Mouse (Mus musculus) layer of hippocampus, postnatal 36 days (tissue): ENCODE measurements around the gene Psmc3ip. TPM values are rescaled to one million over a fixed set of nuclear protein-coding genes. Genes with fewer than 3 reads are reported as not detected.
"Not testable (repeated sequence)": the region's sequence is repeated elsewhere in the genome, so short reads cannot be mapped to it uniquely, and the experiment has no call there.

Experiments used
- DNase-seq, 2 experiments: peaks; one replicate each; pipeline ENCODE4 v3.0.0; 2022
- total RNA-seq, 2 experiments: library from RNA; stranded (reverse); gene quantifications; 2 replicates each; pipeline ENCODE4 v1.2.3; 2021

Psmc3ip gene
- 1 to 10 TPM; 3.6 to 3.9 TPM for total RNA-seq

DNA sequence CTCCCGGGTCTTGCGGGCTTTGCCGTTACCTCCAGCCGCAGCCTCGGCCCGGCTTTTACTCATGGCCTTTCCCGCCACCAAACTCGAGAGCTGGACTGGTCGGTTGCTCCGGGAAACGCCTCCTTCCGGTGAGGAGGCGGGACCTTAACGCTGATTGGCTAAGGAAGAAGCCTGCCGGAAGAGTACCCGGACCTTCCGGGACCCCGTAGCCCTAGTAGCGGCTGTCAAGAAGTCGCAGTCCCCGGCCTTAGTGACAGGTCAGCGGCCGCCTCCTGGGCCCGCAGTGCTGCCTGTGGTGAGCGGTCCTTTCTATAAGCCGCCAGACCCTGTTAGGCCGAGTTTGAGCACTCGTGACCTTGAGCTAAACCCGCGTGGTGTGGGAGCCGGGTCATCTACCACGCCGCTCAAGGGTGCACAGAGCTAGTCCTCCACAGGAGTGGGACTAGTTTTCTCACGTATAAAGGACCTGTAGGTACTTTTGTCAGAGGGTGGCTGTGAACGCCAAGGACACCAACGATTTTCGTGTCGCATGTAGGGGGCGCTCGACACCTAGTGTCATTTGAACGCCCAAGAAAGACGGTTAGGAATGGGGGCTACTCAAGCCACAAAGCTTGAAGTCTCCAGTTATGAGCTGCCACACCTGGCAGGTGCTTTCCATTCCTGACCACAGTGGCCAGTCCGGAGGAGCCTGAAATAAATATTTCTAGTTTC lies at the start of gene Psmc3ip:
Psmc3ip (minus strand) TSS at position 123 of the 711 bp plus-strand sequence.
- peak; percentile 91 to 94 for DNase-seq

DNA sequence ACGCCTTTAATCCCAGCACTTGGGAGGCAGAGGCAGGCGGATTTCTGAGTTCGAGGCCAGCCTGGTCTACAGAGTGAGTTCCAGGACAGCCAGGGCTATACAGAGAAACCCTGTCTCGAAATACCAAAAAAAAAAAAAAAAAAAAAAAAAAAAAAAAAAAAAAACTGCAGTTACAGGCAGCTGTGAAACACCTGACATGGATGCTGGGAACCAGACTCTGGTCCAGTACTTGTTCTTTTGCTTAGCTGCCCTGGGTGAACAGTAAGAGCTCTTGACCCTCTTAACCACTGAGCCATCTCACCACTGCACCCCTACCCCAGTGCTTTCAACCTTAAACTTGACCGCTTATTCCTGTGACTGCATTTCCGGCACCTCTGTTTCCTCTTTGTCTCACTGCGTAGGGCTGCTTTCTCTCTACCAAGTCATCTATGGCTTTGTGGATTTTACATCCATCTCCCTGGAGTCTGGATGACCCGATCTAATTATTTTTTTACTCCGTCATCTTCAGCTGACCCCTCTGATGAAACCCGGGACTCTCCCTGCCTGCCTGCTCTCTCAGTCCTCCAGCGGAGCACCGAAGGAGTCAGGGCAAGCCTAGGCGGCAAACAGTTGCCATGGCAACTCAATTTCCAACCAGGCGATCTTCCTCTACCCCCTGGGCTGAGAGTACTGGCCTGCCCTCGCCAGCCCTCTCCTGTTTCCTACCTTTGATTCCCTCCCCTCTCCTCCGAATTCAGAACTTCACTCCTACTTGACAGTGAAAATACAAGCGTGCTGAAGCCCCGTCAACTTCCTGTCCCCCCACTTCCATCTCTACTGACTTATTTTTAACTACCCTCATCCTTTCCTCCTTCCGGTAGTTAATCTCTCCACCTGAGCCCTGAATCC lies 48.3 kb upstream of the Psmc3ip start:
- DNase-seq = peak in 1 of 2 experiments; percentile 38

DNA sequence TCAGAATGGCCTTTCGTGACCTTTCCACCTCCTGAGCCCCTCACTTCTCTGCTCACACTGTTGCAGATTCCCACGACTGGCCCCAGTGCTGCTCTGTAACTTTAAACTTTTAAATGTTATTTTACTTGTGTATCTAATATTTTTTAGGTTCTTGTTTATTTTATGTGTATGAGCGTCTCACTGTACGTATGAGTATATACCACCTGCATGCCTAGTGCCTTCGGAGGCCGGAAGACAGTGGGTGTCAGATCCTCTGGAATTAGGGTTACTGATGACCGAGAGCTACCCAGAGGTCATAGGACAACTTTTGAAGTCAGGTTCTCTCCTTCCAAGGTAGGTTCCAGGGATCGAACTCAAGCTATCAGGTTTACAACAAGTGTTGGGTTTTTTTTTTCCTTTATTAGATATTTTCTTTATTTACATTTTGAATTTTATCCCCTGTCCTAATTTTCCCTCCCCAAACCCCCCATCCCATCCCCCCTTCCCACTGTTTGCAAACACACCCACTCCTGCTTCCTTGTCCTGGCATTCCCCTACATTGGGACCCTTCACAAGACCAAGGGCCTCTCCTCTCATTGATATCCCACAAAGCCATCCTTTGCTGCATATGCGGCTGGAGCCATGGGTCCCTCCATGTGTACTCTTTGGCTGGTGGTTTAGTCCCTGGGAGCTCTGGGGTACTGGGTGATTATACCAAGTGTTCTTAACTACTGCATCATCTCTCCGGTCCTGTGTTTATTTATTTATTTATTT lies 47.2 kb upstream of the Psmc3ip start:
- no peak for DNase-seq

DNA sequence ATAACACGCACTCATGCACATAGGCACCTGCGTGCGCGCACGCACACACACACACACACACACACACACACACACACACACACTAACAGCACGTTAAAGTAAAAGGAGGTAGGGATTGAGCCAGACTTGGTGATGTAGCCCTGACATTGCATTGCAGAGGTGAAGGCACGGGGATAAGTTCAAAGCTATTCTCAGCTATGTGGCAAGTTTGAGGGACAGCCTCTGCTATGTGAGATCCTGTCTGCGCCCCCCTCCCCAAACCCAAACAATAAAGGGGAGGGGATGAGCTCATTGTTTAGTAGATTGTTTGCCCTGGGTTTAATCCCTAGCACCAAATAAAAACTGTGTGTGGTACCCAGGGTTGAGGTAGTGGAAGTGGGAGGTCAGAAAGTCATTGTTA lies 45.9 kb upstream of the Psmc3ip start:
- DNase-seq = no peak

DNA sequence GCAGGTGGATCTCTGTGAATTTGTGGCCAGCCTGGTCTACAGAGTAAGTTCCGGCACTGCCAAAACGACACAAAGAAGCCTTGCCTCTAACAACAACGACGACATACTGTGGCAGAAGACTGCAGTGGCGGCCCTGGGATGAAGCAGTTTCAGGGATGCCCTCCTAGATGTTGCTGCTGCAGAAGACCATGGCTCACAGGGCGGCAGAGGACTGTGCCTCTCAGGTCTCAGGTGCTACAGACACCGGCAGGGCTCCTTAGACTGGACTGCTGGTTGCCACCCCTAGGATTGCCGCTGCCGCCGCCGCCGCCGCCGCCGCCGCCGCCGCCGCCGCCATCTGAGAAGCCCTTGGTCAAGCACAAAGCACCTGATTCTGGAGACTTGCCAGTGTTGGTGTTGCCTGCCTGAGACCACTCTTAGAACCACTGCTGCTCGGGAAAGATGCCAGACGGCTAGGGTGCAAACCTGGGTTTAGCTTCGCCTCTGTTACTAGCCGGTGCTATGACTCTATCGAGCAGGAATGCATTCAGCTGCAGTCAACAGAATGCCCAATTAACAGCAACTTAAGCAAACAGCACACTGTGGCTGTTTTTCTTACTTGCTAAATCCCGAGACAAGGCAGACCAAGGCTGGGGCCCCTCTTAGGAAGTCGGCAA lies 45.1 kb upstream of the Psmc3ip start:
- DNase-seq = no peak

DNA sequence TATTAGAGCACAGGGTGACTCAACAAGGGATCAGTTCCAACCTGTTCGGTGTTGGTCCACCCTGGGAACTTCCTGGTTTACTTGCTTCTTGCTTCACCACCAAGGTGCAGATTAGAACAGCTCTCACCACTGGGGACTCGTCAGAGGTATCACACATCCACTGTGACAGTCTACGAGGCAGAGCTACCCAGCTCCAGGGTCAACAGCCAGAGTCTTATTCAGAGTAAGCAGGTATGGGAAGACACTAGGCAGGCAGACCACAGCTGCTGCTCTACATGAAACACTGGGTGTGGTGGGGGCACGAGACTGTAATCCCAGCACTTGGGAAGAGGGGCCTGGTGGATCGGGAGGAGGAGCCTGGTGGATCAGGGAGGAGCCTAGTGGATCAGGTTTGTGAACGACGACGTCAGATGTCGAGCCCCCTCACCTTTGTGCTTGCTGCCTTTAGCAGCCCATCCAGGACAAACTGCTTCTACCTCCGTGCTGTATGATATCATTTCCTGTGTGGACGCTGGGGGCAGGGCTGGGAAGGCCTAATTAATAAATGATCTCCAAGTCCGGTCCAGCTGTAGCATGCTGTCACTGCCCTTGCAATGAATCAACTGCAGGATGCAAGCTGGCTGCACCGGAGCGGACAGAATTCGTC lies 43.4 kb upstream of the Psmc3ip start:
- DNase-seq = no peak

DNA sequence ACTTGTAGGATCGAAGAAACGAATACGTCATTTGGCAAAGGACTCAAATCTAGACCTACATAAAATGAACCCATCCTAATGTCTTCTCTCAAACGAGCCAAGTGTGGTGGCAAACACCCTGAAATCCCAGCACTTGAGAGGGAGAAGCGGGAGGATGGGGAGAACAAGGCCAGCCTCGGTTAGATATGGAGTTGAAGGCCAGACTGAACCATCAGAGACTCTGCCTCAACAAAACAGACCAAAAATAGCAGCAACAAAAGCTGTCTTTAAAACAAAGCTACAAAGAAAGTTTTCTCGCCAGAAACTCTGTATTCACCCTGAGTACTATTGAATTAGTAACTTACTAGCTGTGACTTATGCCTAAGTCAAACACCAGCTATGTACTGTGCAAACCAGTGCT lies 41.8 kb upstream of the Psmc3ip start:
- DNase-seq = no peak

DNA sequence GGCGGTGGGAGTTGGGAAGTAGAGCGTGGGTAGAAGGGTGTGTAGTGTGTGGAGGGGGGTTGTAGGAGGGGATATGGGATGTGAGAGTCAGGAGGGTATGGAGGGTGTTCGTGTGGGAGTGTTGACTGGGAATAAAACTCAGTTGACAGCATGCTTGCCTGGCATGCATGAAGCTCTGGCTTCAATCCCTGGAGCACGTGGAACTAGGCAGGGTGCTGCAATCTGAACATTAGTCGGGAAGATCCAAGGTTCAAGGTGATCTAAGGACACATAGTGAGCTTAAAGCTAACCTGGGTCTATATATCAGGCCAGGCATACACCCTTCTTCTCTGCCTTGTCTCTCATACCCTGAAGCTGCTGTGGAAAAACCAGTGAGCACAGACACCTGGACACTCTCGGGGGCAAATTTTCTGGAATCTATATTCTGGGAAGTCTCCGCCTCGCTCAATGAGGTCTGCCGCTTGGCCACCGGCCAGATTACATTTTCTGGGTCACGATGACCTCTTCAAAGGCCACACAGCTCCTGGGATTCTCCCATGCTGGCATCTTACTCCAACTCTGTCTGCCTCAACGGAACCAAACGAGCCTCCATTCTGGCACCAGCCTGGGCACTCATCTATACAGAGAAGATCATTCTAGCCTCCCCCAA lies 39.1 kb upstream of the Psmc3ip start:
- DNase-seq = no peak

DNA sequence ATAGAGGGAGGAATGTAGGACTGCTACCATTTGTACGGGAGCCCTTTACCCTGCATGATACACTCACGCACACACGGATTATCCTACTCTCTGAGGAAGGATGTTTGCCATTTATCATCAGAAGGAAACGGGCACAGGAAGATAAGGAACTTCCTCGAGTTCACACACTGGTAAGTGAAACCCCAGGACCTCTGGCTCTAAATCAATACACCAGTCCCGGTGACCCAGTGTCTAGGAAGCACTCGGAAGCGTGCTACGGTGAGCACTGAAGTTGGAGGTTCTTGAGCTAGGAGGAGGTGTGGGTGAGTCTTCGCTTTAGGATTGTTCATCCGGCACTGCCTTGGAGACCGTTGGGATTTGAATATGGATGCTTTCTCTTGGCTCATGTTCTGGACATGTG lies 37.8 kb upstream of the Psmc3ip start:
- no peak for DNase-seq

DNA sequence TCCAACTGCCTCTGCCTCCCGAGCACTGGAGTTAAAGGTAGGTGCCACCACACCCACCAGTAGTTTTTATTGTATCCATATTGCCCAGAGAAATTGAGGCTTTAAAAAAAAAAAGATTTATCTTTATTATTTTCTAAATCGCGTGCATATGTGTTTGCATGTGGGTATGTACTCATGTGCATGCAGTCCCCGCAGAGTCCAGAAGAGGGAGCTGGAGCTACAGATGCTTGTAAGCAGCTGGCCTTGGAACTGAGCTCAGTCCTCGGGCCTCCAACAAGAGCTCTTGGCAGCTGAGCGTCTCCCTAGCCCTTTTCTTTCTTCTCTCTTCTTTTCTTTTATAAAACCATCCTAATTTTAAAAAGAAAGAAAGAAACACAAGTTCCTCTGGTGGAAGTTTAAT lies 36.5 kb upstream of the Psmc3ip start:
- no peak for DNase-seq

DNA sequence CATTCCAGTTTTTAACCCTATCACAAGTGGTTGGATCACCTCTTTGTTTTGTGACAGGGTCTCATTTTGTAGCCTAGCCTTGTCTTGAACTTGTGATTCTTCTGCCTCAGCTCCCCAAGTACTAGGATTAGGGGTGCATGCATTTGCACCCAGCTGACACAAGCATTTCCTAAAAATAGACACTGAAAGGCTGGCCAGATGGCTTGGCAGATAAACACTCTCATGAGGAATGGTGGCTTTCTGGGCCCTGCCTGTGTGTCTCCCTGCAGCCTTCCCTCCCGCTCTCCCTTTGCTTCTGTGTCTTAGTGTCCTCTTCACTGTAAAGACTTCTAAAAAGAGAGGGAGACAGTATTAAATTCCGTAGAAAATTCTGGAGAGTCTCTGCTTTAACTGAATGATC lies 36.0 kb upstream of the Psmc3ip start:
- DNase-seq = no peak

DNA sequence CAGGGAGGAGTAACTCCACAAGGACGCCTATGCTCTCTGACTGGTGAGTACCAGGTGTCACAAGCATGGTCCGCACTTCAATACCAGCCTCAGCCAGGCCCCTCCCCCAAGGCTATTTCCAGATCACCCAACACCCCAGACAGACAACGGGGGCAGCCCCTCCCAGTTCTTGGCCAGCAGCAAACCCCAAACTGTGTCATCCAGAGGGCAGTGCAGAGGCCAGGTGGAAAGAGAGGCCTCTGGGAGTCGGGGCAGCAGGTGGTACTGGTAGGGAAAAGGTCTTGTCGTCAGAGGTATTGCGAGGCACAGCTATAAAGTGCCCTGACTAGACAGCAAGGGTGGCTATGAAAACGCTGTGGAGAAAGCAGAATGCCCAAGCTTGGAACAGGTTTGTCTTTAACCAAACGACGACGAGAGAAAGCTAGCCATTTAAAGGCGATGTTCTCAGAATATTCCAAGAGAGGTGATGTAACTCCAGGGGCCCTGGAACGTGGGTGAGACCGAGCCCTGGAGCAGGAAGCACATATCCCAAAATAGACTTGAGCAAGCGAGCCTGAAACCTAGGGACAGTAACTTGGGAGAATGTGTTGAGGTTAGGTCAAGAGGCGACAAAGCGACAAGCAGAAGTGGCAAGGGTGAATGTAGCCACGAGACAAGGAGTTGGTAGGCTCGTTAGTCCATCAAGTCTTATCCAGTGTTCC lies 35.0 kb upstream of the Psmc3ip start:
- no peak for DNase-seq

DNA sequence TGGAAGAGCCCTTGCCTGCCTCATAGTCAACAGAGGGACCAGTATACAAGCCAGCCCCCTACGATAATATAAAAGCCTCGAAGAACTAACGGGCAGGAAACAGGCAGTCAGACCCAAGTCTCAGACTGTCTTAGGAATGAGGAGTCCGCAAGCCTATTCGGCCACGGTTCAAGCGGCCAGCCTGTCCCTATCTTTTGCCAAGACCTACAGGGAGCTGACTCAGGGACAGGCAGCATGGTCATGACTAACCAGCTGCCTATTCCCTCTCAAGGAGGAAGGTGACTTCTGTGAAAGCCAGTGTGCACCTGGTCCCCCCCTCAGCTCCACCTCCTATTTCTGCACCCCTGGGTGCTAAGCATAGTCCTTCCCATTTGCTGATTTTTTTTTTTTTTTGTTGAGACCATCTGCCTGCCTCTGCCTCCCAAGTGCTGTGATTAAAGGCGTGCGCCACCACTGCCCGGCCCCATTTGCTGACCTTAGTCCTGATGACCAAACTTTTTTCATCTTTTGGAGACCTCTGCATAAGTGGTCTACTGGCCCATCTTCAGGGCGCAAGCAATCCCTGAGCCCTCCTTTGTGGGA lies 33.9 kb upstream of the Psmc3ip start:
- no peak for DNase-seq

DNA sequence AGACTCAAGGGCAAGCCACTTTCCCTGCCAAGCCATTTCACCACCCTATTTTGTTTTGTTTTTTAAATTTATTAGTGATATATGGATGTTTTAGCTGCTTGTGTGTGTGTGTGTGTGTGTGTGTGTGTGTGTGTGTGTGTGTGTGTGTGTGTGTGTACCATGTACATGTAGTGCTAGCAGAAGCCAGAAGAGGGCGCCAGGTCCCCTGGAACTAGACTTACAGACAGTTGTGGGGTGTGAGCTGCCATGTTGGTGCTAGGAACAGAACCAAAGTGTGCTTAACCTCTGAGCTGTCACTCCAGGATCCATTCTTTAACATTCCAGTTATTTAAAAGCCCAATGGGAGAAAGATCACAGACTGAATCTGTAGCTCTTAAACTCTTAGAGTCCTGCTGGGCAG lies 31.8 kb upstream of the Psmc3ip start:
- no peak for DNase-seq

DNA sequence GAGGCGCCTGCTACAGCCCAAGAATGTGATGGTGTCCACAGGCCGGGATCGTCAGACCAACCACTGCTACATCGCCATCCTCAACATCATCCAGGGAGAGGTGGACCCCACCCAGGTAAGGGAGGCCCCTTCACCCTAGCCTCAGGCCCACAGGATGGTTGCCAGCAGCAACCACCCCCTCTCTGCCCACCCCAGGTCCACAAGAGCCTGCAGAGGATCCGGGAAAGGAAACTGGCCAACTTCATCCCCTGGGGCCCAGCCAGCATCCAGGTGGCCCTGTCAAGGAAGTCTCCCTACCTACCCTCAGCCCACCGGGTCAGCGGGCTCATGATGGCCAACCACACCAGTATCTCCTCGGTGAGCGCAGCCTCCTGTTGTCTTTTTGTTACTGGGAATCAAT lies 29.8 kb upstream of the Psmc3ip start:
- not testable (repeated sequence) for DNase-seq

DNA sequence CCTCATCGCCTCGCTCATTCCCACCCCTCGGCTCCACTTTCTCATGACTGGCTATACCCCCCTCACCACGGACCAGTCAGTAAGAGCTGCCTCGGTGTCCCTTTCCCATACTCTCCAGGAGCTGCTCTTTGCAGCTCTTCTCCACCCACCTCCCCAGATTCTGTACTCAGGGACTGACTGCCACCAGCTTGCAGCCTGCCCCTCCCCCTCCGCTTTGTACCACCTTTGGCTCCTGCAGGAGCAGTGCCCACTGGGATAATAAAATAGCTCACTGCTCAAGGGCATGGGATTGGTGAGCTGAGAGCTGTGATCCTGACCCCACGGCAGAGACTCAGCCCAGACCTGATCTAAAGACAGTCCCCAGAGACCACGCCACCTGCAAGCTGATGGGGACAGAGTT lies 29.3 kb upstream of the Psmc3ip start:
- DNase-seq = not testable (repeated sequence)

DNA sequence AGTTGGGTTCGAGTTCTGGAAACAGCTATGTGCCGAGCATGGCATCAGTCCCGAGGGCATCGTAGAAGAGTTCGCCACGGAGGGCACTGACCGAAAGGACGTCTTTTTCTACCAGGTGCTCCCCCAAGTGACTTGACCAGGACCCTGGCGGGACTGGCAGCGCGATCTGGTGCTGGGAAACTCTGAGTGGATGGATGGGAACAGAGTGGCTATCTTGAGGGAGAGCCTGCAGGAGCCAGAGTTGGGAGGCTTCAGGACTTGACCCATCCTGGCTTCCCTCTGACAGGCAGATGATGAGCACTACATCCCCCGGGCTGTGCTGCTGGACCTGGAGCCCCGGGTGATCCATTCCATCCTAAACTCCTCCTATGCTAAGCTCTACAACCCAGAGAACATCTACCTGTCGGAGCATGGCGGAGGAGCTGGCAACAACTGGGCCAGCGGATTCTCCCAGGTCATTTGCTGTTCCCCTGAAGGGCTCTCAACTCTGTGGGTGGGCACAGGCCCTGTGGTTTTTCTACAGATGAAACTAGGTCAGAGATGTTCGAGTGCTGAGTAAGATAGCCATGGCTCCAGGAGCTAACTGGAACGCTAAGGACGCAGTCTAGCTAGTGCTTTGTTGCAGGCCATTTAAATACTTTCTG lies 25.4 kb upstream of the Psmc3ip start:
- DNase-seq = no peak

DNA sequence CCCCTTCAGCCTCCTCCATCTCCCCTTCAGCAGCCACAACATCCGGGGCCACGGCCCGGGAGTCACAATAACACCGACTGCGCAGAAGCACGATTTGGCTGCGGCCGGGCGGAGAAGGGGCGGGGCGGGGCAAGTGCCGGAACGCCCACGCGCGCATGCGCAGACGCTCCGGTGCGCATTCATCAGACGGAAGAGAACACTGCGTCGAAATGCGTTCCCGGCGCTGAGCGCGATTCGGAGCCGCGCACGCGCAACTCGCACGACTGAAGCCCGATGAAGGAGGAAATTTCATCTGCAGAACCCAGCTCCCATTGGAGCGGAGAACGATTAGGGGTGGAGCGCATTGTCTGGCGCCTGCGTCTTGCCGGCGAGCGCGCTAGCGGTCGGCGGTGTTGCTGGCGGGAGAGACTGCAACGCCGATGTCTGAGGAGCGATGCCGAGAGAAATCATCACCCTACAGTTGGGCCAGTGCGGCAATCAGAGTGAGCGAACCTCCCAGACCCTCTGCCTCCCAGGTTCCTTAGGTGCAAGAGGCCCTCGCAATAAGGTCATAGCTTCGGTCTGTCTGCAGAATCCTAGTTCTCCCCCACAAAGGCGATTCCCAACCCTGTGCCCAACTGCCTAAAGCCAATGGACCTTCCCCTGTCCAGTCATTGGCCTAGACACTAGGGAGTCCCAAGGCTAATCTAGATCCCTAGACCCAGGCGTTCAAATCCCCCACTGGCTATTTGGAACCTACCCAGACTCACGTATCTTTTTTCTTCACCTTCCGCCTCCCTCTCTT lies 24.7 kb upstream of the Psmc3ip start, which contains the start of the genes Retreg3 and Tubg1:
Retreg3 (minus strand) TSS at position 133 of the 784 bp plus-strand sequence.
Tubg1 (plus strand) TSS at position 178 of the 784 bp plus-strand sequence.
- peak; percentile 99 for DNase-seq
